Mouse (Mus musculus) forebrain, embryonic 16.5 days (tissue): ENCODE data around the gene Aatk. TPM values are rescaled to one million over a fixed set of nuclear protein-coding genes. Genes with fewer than 3 reads are reported as not detected.
A peak's percentile ranks its signal among the peaks of the same experiment; 100 is the strongest.

Experiments used
- ATAC-seq: fragments of 200-750 bp; cut with Nextera tagmentation; 2 replicates; pipeline ENCODE4 v1.8.0; 2017; ENCODE audit warnings: mild to moderate bottlenecking, moderate library complexity
- H3K27ac ChIP-seq: fragments of 300-500 bp; sonication (generic); 2 replicates; pipeline ENCODE4 v1.5.1; 2014; ENCODE audit warnings: low read length, control low read depth
- H3K27me3 ChIP-seq: fragments of 300-500 bp; sonication (generic); replicated peaks from 2 replicates; pipeline ENCODE4 v1.6.1; 2014; ENCODE audit warnings: low read length; ENCODE audit not compliant: control insufficient read depth, insufficient read depth
- H3K36me3 ChIP-seq: fragments of 300-500 bp; sonication (generic); 2 replicates; pipeline ENCODE4 v1.6.1; 2014; ENCODE audit not compliant: control insufficient read depth, insufficient read depth
- H3K4me1 ChIP-seq: fragments of 300-500 bp; sonication (generic); replicated peaks from 2 replicates; pipeline ENCODE4 v1.6.1; 2014; ENCODE audit warnings: low read length; ENCODE audit not compliant: control insufficient read depth, insufficient read depth
- H3K4me2 ChIP-seq: fragments of 300-500 bp; sonication (generic); 2 replicates; pipeline ENCODE4 v1.6.1; 2014; ENCODE audit warnings: mild to moderate bottlenecking, low read length, control low read depth
- H3K4me3 ChIP-seq: fragments of 300-500 bp; sonication (generic); replicated peaks from 2 replicates; pipeline ENCODE4 v1.5.1; 2014; ENCODE audit warnings: mild to moderate bottlenecking, low read length, control low read depth
- H3K9ac ChIP-seq: fragments of 300-500 bp; sonication (generic); replicated peaks from 2 replicates; pipeline ENCODE4 v1.6.1; 2014; ENCODE audit warnings: low read depth, low read length, control low read depth
- H3K9me3 ChIP-seq: fragments of 300-500 bp; sonication (generic); 2 replicates; pipeline ENCODE4 v1.6.1; 2016; ENCODE audit warnings: low read length; ENCODE audit not compliant: control insufficient read depth
- WGBS: fragments of 180-500 bp; shearing (Covaris S2); extraction: QIAGEN DNeasy Blood & Tissue Kit; methylation state at CpG from one replicate; pipeline ENCODE4 v1.1.7; 2014; 5-methylcytosine and 5-hydroxymethylcytosine counted together
- polyA plus RNA-seq: library from polyadenylated mRNA; unstranded; fragments of >200 nt; fragmentation: Nextera tagmentation; extraction: Ambion mirVana; gene quantifications from 2 replicates; pipeline ENCODE4 v1.2.1, GENCODE M21; 2015

Gene Aatk
- polyA plus RNA-seq, 1 experiment from 2014 or later: 28.1 TPM

GRCm38 (mm10) chr11:120032052-120032451 lies 14.9 kb downstream of the Aatk start:
- Histone ChIP-seq H3K9ac (no peak overlapping the region), H3K9me3 (no peaks in the 10 kb centered on the region), H3K4me3 (no peak overlapping the region), H3K4me2 (no peak overlapping the region), H3K27ac (no peak overlapping the region), H3K4me1 (0 out of 2 replicates have a peak, but pooled peaks cover 2% of the 10 kb centered on the region), H3K27me3 (no peaks in the 10 kb centered on the region), H3K36me3 (no peaks in the 10 kb centered on the region)
- 67% methylated on average over 8 of the region's 8 CpGs for WGBS
- ATAC-seq: no peak

DNA sequence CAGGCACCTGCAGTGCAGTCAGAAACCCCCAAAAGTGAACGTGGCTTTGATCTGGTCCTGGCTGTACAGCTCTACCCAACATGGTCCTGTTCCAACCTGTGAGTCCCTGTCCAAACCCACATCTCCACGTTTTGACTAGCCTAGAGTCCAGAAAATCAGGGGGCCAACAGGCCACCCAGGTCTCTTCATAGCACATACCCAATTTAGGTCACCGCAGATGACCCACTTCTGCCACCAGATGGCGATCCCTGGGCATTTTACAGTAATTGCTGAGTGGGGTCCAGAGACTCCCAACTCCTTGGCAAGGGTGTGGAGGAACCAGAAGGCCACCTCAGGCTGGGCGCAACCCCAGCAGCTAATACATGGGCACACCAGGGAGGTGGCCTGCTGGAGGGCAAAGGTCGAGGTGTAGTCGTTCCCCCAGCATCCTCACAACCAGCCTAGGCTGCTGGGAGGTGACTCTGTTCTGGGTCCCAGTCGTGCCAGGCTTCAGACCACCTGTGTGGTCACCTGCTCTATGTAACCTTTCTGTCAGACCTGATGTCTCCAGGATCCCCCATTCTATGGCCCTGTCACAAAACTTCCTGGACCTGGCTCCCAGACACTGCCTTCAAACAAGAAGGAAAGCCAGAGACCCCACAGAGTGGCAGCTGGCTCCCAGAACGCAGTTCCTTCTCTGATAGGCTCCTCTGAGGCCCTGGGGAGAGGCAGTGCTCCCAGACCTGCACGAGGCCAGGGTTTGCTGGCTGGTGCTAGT lies 16.6 kb downstream of the Aatk start:
- no peak overlapping the region for H3K4me3 ChIP-seq
- H3K27ac ChIP-seq: no peak overlapping the region
- 41% methylated on average over 10 of the region's 10 CpGs for WGBS
- H3K9me3 ChIP-seq: no peaks in the 10 kb centered on the region
- no peak overlapping the region for H3K4me2 ChIP-seq
- ATAC-seq: no peak
- 0 out of 2 replicates have a peak, but pooled peaks cover 2% of the 10 kb centered on the region for H3K4me1 ChIP-seq
- no peak overlapping the region for H3K9ac ChIP-seq
- no peaks in the 10 kb centered on the region for H3K27me3 ChIP-seq
- no peaks in the 10 kb centered on the region for H3K36me3 ChIP-seq

- Histone ChIP-seq H3K27ac (no peak overlapping the region), H3K4me3 (no peak overlapping the region), H3K4me1 (0 out of 2 replicates have a peak, but pooled peaks cover 2% of the 10 kb centered on the region), H3K36me3 (no peaks in the 10 kb centered on the region), H3K4me2 (no peak overlapping the region), H3K9ac (no peak overlapping the region), H3K9me3 (no peaks in the 10 kb centered on the region), H3K27me3 (no peaks in the 10 kb centered on the region)
- no peak for ATAC-seq
- WGBS: 46% methylated on average over 9 of the region's 9 CpGs
Observed at GRCm38 (mm10) chr11:120029431-120030144, 17.4 kb downstream of the Aatk start.

DNA sequence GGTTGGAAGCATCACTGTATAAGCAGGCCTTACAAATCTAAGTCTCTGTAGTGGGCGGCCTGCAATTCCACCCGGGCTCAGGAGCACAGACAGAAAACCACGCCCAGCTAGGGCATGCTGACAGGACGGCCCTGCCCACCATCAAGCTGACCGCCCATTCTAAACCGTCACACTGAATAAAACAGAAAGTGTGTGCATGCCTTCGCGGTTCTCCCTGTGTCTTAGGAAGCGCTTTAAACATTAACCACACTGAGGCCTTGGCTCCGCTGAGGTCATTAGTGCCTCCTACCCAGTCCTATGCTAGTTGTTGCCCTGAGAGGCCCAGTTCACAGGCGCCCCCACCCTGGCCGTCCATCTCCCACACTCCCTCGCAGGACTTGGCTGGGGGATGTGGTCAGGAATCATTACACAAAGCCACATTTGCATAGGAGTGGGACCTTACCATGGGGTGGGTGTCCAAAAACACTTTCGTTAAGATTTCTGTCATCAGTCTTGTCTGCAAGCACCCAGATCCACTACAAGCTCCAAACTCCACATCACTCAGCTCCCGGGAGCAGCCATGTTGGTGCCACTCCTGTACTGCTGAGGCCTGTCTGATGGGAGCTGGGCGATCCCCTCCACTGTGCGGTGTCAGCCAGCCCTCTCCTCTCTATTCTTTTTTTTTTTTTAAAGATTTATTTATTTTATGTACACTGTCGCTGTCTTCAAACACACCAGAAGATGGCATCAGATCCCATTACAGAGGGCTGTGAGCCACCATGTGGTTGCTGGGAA lies 18.5 kb downstream of the Aatk start:
- Histone ChIP-seq H3K4me3 (no peak overlapping the region), H3K4me1 (0 out of 2 replicates have a peak, but pooled peaks cover 2% of the 10 kb centered on the region), H3K27me3 (no peaks in the 10 kb centered on the region), H3K27ac (no peak overlapping the region), H3K36me3 (no peaks in the 10 kb centered on the region), H3K9ac (no peak overlapping the region), H3K4me2 (no peak overlapping the region), H3K9me3 (no peaks in the 10 kb centered on the region)
- no peak for ATAC-seq
- 72% methylated on average over 18 of the region's 18 CpGs for WGBS

GRCm38 (mm10) chr11:120026941-120027340 lies 20.0 kb downstream of the Aatk start:
- Histone ChIP-seq H3K27me3 (no peaks in the 10 kb centered on the region), H3K9me3 (no peaks in the 10 kb centered on the region), H3K36me3 (no peaks in the 10 kb centered on the region), H3K4me1 (peaks cover 10% of the 10 kb centered on the region), H3K27ac (no peak overlapping the region), H3K9ac (no peak overlapping the region), H3K4me2 (no peak overlapping the region), H3K4me3 (no peak overlapping the region)
- no peak for ATAC-seq
- WGBS: 83% methylated on average over 3 of the region's 3 CpGs

- Histone ChIP-seq H3K27ac (no peak overlapping the region), H3K27me3 (no peaks in the 10 kb centered on the region), H3K4me2 (no peak overlapping the region), H3K4me1 (peaks cover 8% of the 10 kb centered on the region), H3K36me3 (no peaks in the 10 kb centered on the region), H3K4me3 (no peak overlapping the region), H3K9ac (no peak overlapping the region), H3K9me3 (no peaks in the 10 kb centered on the region)
- WGBS: 44% methylated on average over 12 of the region's 12 CpGs
- ATAC-seq: peak; percentile 49
Observed at GRCm38 (mm10) chr11:120022841-120023240, 24.1 kb downstream of the Aatk start.

DNA sequence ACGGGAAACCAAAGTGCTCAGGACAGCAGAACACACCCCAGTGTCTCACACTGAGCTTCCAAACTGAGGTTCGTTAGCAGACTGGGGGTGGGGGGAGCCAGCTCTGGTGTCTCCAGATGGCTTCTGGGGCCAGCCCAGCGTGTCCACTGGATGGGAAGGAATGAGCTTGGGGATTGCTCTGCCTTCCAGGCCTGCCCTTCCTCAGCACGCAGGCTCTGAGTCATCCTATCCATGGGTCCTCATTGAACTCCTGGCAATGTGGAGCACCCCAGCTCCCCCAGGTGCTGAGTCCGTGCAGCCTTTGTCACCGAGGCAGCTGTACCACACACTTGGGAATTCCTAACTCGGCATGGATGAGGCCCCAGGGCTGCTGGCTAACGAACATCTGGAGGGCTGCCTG lies 24.8 kb downstream of the Aatk start:
- Histone ChIP-seq H3K27me3 (no peaks in the 10 kb centered on the region), H3K36me3 (no peaks in the 10 kb centered on the region), H3K4me2 (no peak overlapping the region), H3K4me3 (no peak overlapping the region), H3K4me1 (peaks cover 8% of the 10 kb centered on the region), H3K9me3 (no peaks in the 10 kb centered on the region), H3K27ac (no peak overlapping the region), H3K9ac (no peak overlapping the region)
- no peak for ATAC-seq
- WGBS: 41% methylated on average over 8 of the region's 8 CpGs

DNA sequence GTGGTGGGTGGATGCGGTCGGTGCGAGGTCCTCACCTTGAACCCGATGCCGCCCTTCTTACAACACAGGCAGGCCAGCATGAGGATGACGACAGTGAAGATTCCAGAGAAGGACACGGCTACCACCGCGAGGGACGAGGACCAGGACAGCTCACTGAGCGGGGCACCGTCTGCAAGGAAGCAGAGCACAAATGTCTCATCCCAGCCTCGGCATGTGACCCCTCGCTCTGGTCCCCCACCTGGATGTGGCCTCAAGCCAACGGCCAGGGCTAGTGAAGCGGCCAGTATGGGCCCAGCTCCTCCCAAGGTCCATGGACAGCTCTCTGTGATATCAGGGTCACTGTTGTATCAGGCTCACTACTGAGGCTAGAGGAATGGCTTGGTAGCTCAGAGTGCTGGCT lies 25.6 kb downstream of the Aatk start:
- H3K36me3 ChIP-seq: no peaks in the 10 kb centered on the region
- no peaks in the 10 kb centered on the region for H3K27me3 ChIP-seq
- H3K4me1 ChIP-seq: peaks cover 8% of the 10 kb centered on the region
- 93% methylated on average over 16 of the region's 16 CpGs for WGBS
- H3K4me2 ChIP-seq: no peak overlapping the region
- no peak overlapping the region for H3K4me3 ChIP-seq
- H3K9me3 ChIP-seq: no peaks in the 10 kb centered on the region
- no peak overlapping the region for H3K9ac ChIP-seq
- H3K27ac ChIP-seq: no peak overlapping the region
- ATAC-seq: no peak
